ENCODE assay signal across 8 mouse cellular contexts in genomic region chrX:101486487-101487152, GRCm38 (mm10). TPM values are rescaled to one million over a fixed set of nuclear protein-coding genes. Genes with fewer than 3 reads are reported as not detected.
DNase-seq lines count a peak whose midpoint lies in the region; ATAC-seq and TF ChIP-seq lines count a peak whose summit lies in the region.
"Not testable (repeated sequence)": the region's sequence is repeated elsewhere in the genome, so short reads cannot be mapped to it uniquely, and the experiment has no call there.

No protein-coding gene starts in this region.

- 27% methylated on average over 10 of the region's 12 CpGs for WGBS in hindbrain, embryonic 16.5 days

- POLR2A ChIA-PET in Patski (lab: Charles Lee): not testable (repeated sequence)

- H3K4me2 ChIP-seq in hindbrain, embryonic 16.5 days (ENCODE audit: low read length): not testable (repeated sequence)

- H3K27me3 ChIP-seq in Patski; hindbrain, embryonic 16.5 days (replicated peaks; ENCODE audit: control insufficient read depth, insufficient read depth, low read length): not testable (repeated sequence)

- not testable (repeated sequence) for H3K9me3 ChIP-seq in hindbrain, embryonic 16.5 days (ENCODE audit: control insufficient read depth, low read length)

- not testable (repeated sequence) for H3K4me3 ChIP-seq in hindbrain, embryonic 16.5 days (ENCODE audit: low read length)

- H3K9ac ChIP-seq in hindbrain, embryonic 16.5 days (ENCODE audit: low read depth, low read length): not testable (repeated sequence)

- in situ Hi-C loops in Patski (cut with MboI; ENCODE audit: low pct_unique_long_range_greater_than_20kb): not testable (repeated sequence)

- H3K27ac ChIP-seq in hindbrain, embryonic 16.5 days (ENCODE audit: low read depth, low read length): not testable (repeated sequence)

- not testable (repeated sequence) for DNase-seq in Patski (ENCODE audit: low read depth, low spot score)
- DNase-seq in cerebellum, adult 9-11 months: peak; percentile 75
- peak; percentile 47 to 62 for DNase-seq in layer of hippocampus, postnatal 36 days
- DNase-seq in lung, postnatal 4 days: peak; percentile 42 to 46
- peak; percentile 20 for DNase-seq in right cerebral cortex, adult 18-20 months
- DNase-seq in thymus, postnatal 4 days: peak; percentile 68

- not testable (repeated sequence) for H3K36me3 ChIP-seq in hindbrain, embryonic 16.5 days (ENCODE audit: control insufficient read depth, insufficient read depth, low read length)

- not testable (repeated sequence) for H3K4me1 ChIP-seq in hindbrain, embryonic 16.5 days (ENCODE audit: control insufficient read depth, insufficient read depth, low read depth, low read length)

- peak; percentile 68 for TF ChIP-seq CTCF in Patski (IDR thresholded peaks at IDR 0.05)

- CTCF ChIA-PET in Patski (lab: Charles Lee): interaction anchor here (1.0 to 1.5 kb wide), 4 partner anchors 12 to 355 kb away, joined by 3 to 4 read pairs (median 3); no protein-coding TSS in a partner anchor

- not testable (repeated sequence) for ATAC-seq in Patski
- ATAC-seq in frontal cortex, adult (ENCODE audit: low TSS enrichment): peak; percentile 91
- peak; percentile 56; the same call in 1 of the 2 replicates for ATAC-seq in hindbrain, embryonic 16.5 days

RNA-seq across cellular contexts. Expression of gene Itgb1bp2, which starts 37.7 kb away (rescaled TPM):
- 0.36 TPM for polyA plus RNA-seq in Patski (2021)
- 0.78 and 7.2 TPM in 2 replicates for polyA plus RNA-seq in hindbrain, embryonic 16.5 days (2015; fragmentation: Nextera tagmentation; extraction: Ambion mirVana)
- total RNA-seq in layer of hippocampus, postnatal 36 days (2021): 1 to 10 TPM; 1.0 to 1.4 TPM

RNA-seq across cellular contexts. Expression of gene Taf1, which starts 45.9 kb away (rescaled TPM):
- 59.5 TPM for polyA plus RNA-seq in Patski (2021)
- 11.4 and 16.3 TPM in 2 replicates for polyA plus RNA-seq in hindbrain, embryonic 16.5 days (2015; fragmentation: Nextera tagmentation; extraction: Ambion mirVana)
- 10 to 100 TPM; 50.0 to 51.0 TPM for total RNA-seq in layer of hippocampus, postnatal 36 days (2021)

RNA-seq across cellular contexts. Expression of gene Nono, which starts 57.5 kb away (rescaled TPM):
- polyA plus RNA-seq in Patski (2021): 278 TPM
- polyA plus RNA-seq in hindbrain, embryonic 16.5 days (2015; fragmentation: Nextera tagmentation; extraction: Ambion mirVana): 256 and 286 TPM in 2 replicates
- 100 to 1,000 TPM; 135 to 149 TPM for total RNA-seq in layer of hippocampus, postnatal 36 days (2021)
